Mouse (Mus musculus): Measurements from ENCODE around the gene Foxl1. TPM values are rescaled to one million over a fixed set of nuclear protein-coding genes. Genes with fewer than 3 reads are reported as not detected.
A peak's percentile ranks its signal among the peaks of the same experiment; 100 is the strongest.

The Foxl1 gene
- total and polyA plus RNA-seq, 3 experiments = 0.07 to 0.12 TPM; not detected in 1

DNA sequence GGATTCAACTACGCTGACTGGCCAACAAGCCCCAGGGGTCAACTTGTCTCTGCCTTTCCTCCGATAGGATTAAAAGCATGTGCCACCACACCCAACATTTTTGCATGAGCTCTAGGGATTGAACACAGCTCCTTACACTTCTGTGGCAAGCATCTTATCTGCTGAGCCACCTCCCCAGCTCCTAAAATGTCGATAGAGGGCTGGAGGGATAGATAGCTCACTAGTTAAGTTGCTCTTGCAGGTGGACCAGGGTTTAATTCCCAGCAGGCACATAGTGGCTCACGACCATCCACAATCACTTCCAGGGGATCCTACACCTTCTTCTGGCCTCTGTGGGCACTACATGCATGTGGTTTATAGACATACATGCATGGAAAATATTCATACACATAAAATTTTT is 34.7 kb downstream of the Foxl1 start:
- no peaks in the 10 kb centered on the region for H3K9me3 ChIP-seq (replicated peaks; ENCODE audit: insufficient read depth, low read length)
- H3K27ac ChIP-seq (ENCODE audit: control insufficient read depth, low read depth, low read length) = peak overlapping the region; percentile 98
- DNase-seq (ENCODE audit: low read depth, low spot score) = peak; percentile 80
- H3K4me3 ChIP-seq (ENCODE audit: control insufficient read depth in 1 of 2, insufficient read depth in 1 of 2, low read depth in 2 of 2, low read length in 2 of 2) = peak overlapping the region; percentile 15 to 28; a peak in 3 of 4 replicates
- no peaks in the 10 kb centered on the region for H3K27me3 ChIP-seq (ENCODE audit: control insufficient read depth in 1 of 2, insufficient read depth in 2 of 2, low read length in 2 of 2)
- H3K4me1 ChIP-seq (ENCODE audit: control insufficient read depth in 1 of 2, insufficient read depth in 2 of 2, low read length in 2 of 2) = peaks cover 11 to 72% of the 10 kb centered on the region in 2 experiments
- TF ChIP-seq ETS1 (IDR thresholded peaks at IDR 0.05; ENCODE audit: low read depth, low read length) (peak; percentile 75; the same call in 1 of the 2 replicates), JUND (IDR thresholded peaks at IDR 0.05; ENCODE audit: low read depth, low read length) (no peak), NELFE (IDR thresholded peaks at IDR 0.05; ENCODE audit: low read depth, low read length) (no peak; the same call in 1 of the 2 replicates), ZC3H11A (IDR thresholded peaks at IDR 0.05; ENCODE audit: low read depth, low read length) (no peak), GATA1 (IDR thresholded peaks at IDR 0.05; ENCODE audit: low read depth, low read length) (peak; percentile 90), TCF12 (IDR thresholded peaks at IDR 0.05; ENCODE audit: low read depth, low read length) (peak; percentile 87), CHD2 (IDR thresholded peaks at IDR 0.05; ENCODE audit: low read length) (no peak), HCFC1 (IDR thresholded peaks at IDR 0.05; ENCODE audit: low read depth, low read length) (no peak), MYC (IDR thresholded peaks at IDR 0.05; ENCODE audit: low read depth, low read length) (peak; percentile 62), SIN3A (IDR thresholded peaks at IDR 0.05; ENCODE audit: low read length) (no peak; the same call in 1 of the 2 replicates), POLR2AphosphoS5 (IDR thresholded peaks at IDR 0.05; ENCODE audit: borderline replicate concordance, low read depth, low read length) (no peak), BHLHE40 (IDR thresholded peaks at IDR 0.05; ENCODE audit: borderline replicate concordance, low read depth, low read length) (peak; percentile 34; the same call in 1 of the 2 replicates), CTCF (IDR thresholded peaks at IDR 0.05 in 2 of 3, conservative IDR thresholded peaks at IDR 0.05 in 1 of 3; ENCODE audit: control insufficient read depth in 1 of 3, insufficient read depth in 1 of 3, low read depth in 2 of 3, low read length in 3 of 3, poor library complexity in 1 of 3, severe bottlenecking in 1 of 3) (no peak), CHD1 (IDR thresholded peaks at IDR 0.05; ENCODE audit: low read depth, low read length) (no peak; the same call in 1 of the 2 replicates), ELF1 (IDR thresholded peaks at IDR 0.05; ENCODE audit: low read depth, low read length) (no peak), TBP (IDR thresholded peaks at IDR 0.05; ENCODE audit: low read depth, low read length) (peak; percentile 72), MEF2A (IDR thresholded peaks at IDR 0.05; ENCODE audit: extremely low read depth, insufficient replicate concordance, low read depth, low read length, poor library complexity, severe bottlenecking) (no peak), ZMIZ1 (IDR thresholded peaks at IDR 0.05; ENCODE audit: low read depth, low read length) (peak; percentile 81; the same call in 1 of the 2 replicates), NRF1 (IDR thresholded peaks at IDR 0.05; ENCODE audit: insufficient read depth, low read depth, low read length, poor library complexity, severe bottlenecking) (no peak), MXI1 (IDR thresholded peaks at IDR 0.05; ENCODE audit: low read depth, low read length) (peak; percentile 20; the same call in 1 of the 2 replicates), ZNF384 (IDR thresholded peaks at IDR 0.05; ENCODE audit: low read depth, low read length) (no peak), MAX (IDR thresholded peaks at IDR 0.05; ENCODE audit: low read length) (peak; percentile 55; the same call in 1 of the 2 replicates), GABPA (IDR thresholded peaks at IDR 0.05; ENCODE audit: low read depth, low read length) (no peak), EP300 (IDR thresholded peaks at IDR 0.05; ENCODE audit: low read depth in 1 of 2, low read length in 2 of 2) (peak; percentile 67 to 89), TAL1 (IDR thresholded peaks at IDR 0.05; ENCODE audit: low read length) (peak; percentile 53), POLR2AphosphoS2 (IDR thresholded peaks at IDR 0.05; ENCODE audit: low read length) (no peak; the same call in 1 of the 2 replicates), KAT2A (conservative IDR thresholded peaks at IDR 0.05; ENCODE audit: low read depth, low read length) (no peak), RCOR1 (IDR thresholded peaks at IDR 0.05; ENCODE audit: low read depth, low read length) (peak; percentile 54; the same call in 1 of the 2 replicates), E2F4 (IDR thresholded peaks at IDR 0.05; ENCODE audit: borderline replicate concordance, low read depth, low read length) (no peak), POLR2A (IDR thresholded peaks at IDR 0.05; ENCODE audit: control insufficient read depth in 1 of 2, insufficient read depth in 1 of 2, low read depth in 1 of 2, low read length in 2 of 2, poor library complexity in 1 of 2) (0 out of 4 replicates have a peak, but pooled peaks of 1 of the 2 experiments have one; percentile 35), UBTF (IDR thresholded peaks at IDR 0.05; ENCODE audit: borderline replicate concordance, insufficient read depth, low read depth, low read length) (no peak)
- H3K36me3 ChIP-seq (ENCODE audit: control insufficient read depth in 1 of 2, insufficient read depth in 2 of 2, low read length in 2 of 2) = peaks cover 0 to 45% of the 10 kb centered on the region in 2 experiments; a peak in 2 of 4 replicates
- H3K9ac ChIP-seq (ENCODE audit: control insufficient read depth, low read depth, low read length, poor library complexity, severe bottlenecking) = peak overlapping the region; percentile 84
- peaks cover 8% of the 10 kb centered on the region for H3K79me2 ChIP-seq (ENCODE audit: control insufficient read depth, insufficient read depth, low read length, poor library complexity)

All from MEL (cell line).